Mouse (Mus musculus) common myeloid progenitor, adult 5-6 weeks (primary cell): Measurements from ENCODE around the gene Gcc1. TPM values are rescaled to one million over a fixed set of nuclear protein-coding genes. Genes with fewer than 3 reads are reported as not detected.
A peak's percentile ranks its signal among the peaks of the same experiment; 100 is the strongest.

Source experiments
- ATAC-seq: replicated peaks from 2 replicates; pipeline ENCODE4 v1.8.0; 2016; ENCODE audit warnings: low read depth, mild to moderate bottlenecking, moderate TSS enrichment, inconsistent platforms; ENCODE audit not compliant: poor library complexity, severe bottlenecking
- total RNA-seq: library from RNA; stranded (forward); fragments of 200-1000, 187-1606 nt; gene quantifications from 2 replicates; pipeline ENCODE4 v1.2.3, GENCODE M21; 2017

Gcc1 gene
- total RNA-seq, 1 experiment from 2014 or later: 18.8 TPM

DNA sequence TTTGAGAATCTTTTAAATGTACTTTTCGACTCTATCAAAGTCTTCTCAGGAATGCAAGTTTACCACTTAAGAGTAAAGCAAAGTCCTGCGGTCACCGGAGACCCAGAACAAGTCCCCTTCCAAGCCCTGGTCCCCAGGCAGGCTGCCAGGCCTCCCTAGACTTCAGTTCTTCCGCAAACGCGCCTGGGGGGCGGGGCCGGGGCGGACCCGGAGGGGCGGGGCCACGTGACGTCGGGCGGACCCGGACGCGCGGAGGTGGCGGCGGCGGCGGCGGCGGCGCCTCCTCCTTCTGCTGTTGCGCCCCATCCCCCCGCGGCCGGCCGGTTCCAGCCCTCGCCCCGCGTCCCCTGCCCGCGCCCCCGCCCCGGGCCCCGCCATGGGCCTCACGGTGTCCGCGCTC lies 4.9 kb downstream of the Gcc1 start, which contains the start of gene Arf5:
Gene Arf5 (plus strand): TSS at position 248 of the 400 bp plus-strand sequence.
- peak; percentile 20 for ATAC-seq

DNA sequence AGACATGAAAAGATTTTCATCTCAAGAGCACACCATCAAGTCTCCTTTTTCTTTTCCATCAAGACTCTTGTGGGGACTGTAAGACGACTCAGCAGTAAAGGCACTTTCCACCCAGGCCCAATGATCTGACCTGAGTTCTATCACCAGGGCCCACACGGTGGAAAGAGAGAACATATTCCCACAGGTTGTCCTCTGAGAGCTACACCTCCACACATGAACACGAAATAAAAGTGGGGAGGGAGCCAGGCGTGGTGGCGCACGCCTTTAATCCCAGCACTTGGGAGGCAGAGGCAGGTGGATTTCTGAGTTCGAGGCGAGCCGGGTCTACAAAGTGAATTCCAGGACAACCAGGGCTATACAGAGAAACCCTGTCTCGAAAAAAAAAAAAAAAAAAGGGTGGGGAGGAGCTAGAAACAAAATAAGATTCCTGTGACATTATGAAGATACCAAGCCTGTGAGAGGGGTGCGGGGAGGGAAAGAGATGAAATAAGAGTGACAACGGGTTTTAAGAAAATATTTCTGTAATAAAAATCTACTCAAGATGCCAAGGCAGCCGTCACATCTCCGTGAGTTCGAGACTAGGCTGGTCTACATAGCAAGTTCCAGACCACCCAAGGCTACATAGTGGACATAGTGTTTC lies 5.4 kb downstream of the Gcc1 start:
- no peak for ATAC-seq

DNA sequence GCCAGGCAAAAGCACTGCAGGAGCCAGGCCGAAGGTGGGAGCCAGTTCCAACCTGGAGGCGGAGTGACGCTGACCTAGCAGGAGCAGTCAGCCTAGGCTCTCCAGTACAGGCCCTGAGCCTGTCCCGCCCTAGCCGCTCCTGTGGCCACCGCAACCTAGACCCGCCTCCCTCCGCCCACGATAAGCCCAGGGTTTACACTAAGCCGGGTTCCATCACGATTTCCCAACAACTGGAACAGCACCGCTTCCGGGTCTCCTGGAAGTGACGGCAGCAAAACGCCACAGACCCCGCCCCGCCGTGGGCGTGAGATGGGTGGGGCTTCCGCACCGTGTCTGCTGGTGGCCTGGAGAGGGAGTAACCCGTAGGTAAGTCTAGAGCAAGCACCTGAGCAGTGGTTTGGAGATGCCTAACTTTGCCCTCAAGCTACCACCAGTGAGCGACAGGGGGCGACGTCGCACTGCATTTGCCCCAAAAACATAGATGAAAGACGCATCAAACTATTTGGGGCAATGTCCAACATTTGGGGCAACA lies 6.7 kb downstream of the Gcc1 start:
- peak; percentile 86 for ATAC-seq

DNA sequence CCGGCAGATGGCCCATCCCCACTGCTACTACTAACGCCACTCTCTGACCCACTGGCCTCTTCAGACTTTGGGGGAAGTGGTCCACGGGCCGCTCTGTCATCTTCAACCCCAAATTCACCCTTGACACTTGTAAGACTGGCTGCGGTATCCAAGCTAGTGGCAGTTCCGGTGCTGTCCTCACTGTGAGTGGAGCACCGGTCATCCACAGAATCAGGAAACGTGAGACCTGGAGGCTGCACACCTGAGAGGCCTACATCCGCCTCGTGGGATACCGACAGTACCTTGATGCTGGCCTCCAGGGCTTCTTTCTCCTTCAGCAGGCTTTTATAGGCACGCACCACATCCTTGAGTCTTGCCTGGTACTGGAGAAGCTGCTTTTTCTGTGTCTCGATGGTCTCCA lies 7.3 kb downstream of the Gcc1 start:
- no peak for ATAC-seq

DNA sequence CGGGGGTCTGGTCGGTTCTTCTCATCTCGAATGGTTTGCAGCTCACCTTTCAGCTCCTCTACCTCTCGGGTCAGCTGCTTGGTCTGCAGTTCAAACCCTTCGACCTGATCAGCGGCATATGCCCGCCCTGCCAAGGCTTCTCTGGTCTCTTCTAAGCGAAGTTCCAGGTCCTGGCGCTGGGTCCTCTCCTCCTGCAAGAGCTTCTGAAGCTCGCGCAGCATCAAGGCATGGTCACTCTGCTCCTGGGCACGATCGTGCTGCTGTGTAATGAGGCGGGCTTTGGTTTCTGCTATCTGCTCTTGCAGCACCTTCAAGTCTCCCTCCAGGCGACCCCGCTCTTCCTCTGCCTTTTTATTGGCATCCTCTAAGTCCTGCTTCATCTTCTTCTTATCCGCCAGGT lies 7.8 kb downstream of the Gcc1 start:
- ATAC-seq: no peak

DNA sequence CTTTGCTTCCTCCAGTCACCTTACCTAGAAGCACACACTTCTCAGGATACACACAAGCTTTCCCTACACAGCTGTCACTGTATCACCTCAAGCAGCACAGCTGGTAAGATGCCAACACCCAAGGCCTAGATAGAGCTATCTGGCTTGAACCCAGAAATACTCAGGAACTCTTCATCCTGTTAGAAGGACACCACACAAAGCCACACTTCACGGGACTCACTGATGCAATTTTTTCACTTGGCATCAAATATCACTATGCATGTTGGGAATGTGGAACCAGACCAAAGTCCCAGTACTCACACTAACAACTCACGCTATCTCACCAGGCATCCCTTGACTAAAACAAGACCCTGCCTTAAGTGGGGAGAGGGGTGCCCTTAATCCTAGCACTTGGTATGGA lies 8.5 kb downstream of the Gcc1 start:
- no peak for ATAC-seq

DNA sequence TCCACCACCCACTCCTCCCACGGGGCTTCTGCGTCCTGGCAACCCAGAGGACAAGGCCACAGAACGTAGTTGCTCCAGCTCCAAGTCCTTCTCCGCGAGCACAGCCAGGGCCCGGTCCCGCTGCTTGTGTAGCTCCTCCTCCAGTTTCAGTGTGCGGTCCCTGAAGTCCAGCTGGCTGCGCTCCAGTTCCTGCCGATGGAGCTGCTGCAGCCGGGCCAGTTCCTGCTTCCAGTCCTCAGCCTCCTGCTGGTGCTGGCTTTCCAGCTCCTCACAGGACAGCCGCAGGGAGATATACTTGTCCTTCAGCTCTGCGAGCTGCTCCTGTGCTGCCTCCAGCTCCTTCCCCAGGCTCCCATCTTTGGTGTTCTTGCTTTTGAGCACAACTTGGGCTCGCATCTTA lies 9.7 kb downstream of the Gcc1 start:
- no peak for ATAC-seq

DNA sequence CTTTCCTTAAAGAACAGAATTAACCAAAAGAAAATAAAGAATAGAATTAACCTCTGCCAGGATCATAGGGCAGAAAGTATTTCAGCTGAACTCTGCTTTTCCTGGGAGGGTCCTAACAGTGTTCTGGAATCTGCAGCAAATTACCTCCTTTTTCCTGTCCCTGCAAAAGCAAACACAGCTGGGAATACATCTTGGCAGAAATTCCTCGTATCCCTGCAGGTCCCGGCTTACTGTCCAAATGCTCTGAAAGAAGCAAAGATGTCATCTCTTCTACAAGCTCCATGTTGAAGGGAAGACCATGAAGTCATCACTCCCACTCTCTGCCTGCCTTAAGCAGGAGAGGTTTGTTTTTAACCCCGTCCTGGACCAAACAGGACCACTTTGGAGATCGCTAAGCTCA lies 11.2 kb downstream of the Gcc1 start:
- ATAC-seq: no peak

DNA sequence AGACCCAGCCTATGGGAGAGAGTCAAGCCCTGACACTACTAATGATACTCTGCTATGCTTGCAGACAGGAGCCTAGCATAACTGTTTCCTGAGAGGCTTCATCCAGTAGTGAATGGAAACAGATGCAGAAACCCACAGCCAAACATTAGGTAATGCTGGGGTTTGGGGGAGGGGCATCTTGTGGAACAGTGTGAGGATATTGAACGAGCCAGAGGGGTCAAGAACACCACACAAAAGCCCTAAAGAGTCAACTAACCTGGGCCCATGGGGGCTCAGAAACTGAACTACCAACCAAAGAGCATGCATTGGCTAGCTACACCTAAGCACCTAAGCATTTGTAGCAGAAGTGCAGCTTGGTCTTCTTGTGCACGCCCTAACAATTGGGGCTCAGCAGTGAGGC lies 17.0 kb downstream of the Gcc1 start:
- ATAC-seq: no peak

DNA sequence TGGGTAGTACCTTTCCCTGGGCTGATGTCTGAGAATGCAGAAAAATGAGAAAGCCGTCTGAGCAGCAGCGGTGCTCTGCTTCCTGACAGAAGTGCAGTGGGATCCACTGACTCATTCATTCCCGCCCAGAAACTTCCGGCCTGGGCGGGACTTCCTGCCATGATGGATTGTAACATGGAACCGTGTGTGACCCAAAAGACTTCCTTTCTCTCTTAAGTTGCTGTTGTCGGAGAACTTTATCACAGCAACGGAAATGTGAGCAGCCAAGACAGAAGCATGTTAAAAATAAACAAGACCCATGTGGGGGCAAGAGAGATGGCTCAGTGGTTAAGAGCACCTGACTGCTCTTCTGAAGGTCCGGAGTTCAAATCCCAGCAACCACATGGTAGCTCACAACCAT lies 18.1 kb downstream of the Gcc1 start:
- peak; percentile 87 for ATAC-seq

DNA sequence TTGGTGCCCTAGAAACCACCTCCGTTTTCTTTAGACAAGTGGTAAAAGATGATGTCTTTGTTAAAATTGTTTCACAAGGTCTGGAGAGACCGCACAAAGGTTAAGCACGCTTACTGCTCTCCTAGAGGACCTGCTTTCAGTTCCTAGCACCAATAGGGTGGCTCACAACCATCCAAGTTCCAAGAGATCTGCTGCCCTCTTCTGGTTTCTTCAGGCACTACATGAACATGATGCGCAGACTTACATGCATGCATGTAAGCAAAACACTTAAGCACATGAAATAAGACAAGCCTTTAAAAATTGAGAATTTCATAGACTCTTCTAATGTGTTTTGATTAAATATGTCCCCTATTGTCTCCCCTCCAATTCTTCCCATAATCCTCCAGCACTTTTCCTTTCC lies 28.4 kb downstream of the Gcc1 start:
- ATAC-seq: no peak

DNA sequence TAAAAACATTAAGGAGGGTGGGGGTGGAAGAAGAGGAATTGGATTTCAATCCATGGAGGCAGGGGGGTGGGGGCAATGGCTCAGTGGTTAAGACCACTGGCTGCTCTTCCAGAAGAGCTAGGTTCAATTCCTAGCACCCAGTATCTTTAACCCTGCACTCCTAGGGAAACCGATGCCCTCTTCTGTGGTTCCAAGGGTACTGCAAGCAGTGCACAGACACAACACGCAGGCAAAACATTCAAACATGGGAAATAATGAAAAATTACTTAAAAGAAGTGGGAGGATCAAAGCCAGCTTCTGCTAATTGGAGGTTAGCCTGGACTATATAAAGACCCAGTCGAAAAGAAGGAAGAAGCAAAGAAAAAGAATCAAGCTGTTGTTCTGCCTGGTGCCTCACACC lies 29.5 kb downstream of the Gcc1 start:
- no peak for ATAC-seq

DNA sequence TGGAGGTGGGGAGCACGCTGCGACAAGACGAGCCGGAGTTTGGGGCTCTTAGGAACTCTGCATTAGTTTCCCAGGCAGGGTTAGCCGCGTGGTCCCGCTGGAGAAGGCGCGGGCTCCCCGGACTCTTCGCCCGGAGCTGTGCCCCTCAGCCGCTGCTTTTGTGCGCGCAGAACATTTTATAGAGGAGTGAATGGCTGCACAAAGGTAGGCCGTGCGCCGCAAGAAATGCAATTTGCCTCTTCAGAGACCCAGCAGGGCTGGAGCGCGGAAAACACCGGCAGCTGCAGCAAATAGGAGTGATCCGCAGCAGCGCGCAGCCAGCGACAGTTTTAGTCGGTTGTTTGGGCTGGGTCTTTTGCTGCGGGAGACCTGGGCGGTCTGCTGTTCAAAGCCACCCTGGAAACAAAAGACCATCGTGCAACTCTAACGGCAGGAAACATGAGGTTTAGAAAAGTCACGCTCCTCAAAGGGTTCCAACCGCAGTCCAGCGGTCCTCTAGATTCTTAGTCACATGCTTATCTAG lies 30.4 kb downstream of the Gcc1 start, which contains the start of gene Zfp800:
Gene Zfp800 (minus strand): TSS at position 325 of the 523 bp plus-strand sequence.
- peak; percentile 55 for ATAC-seq

DNA sequence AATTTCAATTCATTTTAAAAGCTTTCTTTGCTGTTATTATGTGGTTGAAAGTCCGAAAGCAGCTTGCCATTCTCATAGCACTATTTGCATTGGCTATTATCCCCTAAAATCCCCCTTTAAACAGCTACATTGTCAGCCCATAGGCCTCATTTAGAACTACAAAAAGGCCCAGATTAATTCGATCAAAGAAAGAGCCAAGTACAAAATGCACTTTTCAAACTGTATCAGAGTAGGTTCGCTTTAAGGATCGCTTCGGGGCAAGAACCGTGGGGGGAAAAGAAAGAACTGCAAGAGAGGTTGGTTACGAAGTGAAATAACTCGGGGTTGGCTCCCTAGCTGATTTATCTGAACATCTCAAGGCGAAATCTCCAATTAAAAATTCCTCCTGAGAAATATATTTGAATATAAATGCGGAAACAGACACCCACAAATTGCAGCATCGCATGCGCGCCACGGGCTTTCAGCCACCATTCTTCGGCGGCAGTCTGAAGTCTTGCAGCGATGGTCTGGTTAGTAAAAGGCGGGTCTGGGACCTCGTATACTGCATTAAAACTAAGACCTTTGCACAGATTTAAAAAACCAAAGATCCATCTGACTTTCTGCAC lies 31.2 kb downstream of the Gcc1 start:
- peak; percentile 65 for ATAC-seq

DNA sequence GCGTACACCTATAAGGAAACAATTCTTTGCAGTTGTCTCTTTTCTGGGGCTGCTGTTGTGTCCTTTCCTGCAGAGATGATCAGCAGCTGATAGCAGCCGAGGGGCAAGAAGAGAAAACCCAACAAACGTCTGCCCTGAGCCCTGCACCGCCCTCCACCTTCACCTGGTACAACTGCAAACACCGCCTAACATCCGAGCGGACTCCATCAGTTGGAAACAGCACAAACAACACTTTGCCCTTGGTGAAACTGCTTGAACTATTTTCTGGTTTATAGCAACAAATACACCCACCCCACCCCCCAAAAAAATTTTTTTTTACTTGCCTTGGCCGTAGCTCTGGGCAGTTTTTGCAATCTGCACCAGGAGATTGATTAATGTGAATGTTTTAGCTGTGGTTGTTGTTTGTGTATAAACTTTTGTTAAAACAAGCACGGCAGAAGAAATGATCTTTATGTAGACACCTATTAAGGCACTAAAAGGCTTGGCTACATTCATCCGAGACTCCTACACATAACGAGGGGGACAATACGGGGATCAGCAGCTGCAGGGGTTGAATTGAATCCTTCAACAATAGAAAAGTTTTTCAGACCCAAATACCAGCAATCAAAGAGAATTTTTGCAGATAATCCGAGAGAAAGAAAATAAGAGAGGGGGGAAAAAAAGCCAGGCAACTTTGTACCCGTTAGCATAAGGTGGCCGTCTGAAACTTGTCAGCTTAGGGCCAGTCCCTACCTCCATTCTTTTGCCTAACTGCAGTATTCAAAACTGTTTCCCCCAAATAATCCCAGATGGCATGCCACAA lies 31.9 kb downstream of the Gcc1 start:
- no peak for ATAC-seq

DNA sequence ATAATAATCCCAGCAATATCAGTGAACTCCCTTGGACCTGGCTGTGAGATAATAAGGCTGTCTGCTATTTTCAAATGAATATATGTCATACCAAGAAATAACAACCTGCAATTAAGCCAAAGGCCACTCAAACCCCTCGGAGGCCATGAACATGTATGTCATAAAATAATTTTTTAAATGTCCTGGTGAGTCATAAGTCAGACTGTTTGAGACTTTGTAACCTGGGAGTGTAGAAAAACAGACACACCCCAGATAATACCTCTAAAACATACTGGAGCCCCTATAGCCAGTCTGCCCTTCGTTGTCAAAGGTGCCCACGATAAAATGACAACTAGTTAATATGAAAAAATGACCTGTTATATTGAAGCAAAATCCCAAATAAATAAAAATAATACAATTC lies 39.2 kb downstream of the Gcc1 start:
- ATAC-seq: no peak

DNA sequence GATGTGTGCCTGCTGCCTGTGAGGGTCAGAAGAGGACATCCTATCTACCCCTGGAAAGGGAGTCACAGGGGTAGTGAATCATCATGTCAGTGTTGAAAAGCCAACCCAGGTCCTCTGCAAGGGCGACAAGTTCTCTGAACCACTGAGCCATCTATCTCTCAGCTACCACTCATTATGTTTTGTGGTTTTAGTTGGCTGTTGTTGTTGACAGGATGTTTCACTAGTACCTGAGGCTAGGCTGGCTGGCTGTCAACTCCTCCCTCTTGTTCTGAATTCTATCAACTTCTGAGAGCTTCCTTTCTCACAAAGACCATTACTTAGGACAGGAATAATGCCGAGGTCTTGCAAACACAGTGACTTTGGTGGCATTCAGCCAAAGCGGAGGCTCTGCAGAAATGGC lies 43.0 kb downstream of the Gcc1 start:
- no peak for ATAC-seq

DNA sequence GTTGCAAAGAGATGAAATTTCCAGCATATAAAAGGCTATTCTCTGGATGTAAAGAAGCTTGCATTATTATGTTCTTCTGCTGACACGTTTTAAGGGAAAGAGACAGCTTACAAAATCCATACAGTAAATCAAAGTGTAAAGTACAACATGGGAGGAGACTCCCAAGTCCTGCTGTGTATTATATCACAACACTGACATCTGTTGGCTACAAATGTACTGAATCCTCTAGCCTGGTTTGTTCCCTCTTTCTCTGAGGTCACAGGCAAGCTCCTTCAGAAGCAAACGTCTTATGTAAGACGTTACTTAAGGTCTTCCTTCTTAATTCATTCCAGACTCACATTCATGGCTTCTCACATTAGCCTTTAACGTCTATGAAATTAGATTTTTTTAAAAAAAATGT lies 46.2 kb downstream of the Gcc1 start:
- peak; percentile 93 for ATAC-seq

DNA sequence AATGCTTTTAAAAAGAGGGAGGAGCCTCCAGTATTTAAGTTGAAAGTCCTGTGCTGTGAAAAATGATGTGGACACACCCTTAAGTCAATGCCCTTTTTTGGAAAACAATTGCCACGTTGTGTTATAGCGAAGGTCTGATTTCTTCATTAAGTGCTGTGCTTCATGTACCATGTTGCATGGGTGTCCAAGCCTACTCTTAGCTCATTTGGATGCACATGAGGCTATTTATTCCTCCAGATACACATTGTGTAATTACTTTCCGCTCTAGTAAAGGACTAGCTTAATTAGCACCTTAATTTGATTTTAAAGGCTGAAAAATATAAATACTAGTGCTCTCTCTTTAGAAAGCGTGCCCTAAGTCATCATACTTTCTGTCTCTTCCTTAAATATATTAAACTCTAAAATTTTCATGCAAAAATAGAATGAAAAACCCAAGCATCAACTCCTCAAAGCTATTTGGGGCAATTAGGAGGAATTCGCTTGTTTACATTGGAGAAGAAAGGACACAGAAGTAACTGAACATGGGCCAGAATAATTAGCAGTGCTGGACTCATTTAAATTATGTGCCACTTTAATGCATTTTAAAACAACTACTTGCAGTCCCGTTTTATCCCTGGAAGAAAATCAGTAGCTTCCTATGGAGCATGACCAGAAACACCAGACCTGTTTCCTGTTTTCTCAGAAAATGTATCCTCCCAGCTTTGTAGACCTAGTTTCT lies 58.1 kb downstream of the Gcc1 start:
- no peak for ATAC-seq

DNA sequence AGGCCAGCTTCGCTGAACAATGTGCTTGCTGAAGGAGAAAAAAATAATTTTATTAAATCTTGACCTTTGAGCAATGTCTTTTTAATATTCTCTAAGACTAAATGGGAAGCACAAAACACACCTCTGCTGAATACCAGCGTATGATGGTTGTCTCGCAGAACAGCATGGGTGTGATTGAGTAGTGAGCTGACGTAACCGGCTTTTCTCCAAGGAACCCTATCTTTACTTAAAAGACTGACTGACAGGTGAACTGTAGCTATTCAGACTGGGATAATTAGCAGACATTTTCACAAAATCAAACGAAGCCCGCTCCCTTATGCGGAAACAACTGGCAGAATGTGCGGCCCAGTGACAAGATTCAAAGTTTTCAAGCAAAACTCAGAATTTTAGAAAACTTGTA lies 60.6 kb downstream of the Gcc1 start:
- no peak for ATAC-seq
